Mouse (Mus musculus) cerebellum, postnatal 10 days (tissue): ENCODE results near the gene Aldh1l1.

Experiments
- DNase-seq, 2 experiments: peaks; one replicate each; pipeline ENCODE4 v3.0.0; 2021; ENCODE audit warnings: mixed read lengths in 2 of 2

Gene Aldh1l1

DNA sequence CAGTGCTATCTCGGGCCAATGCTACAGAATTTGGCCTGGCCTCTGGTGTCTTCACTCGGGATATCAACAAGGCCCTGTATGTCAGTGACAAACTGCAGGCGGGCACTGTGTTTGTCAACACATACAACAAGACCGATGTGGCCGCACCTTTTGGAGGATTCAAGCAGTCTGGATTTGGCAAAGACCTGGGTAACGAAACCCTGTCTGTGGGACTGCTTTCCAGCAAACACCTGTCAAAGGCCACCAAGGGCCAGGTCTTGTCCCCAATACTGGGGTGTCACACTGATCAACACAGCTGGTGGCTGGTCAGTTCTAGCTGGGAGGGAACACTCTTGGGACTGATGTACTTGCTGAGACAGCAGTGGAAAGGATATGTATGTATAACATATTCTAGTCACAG lies 112.0 kb downstream of the Aldh1l1 start:
- DNase-seq = no peak

DNA sequence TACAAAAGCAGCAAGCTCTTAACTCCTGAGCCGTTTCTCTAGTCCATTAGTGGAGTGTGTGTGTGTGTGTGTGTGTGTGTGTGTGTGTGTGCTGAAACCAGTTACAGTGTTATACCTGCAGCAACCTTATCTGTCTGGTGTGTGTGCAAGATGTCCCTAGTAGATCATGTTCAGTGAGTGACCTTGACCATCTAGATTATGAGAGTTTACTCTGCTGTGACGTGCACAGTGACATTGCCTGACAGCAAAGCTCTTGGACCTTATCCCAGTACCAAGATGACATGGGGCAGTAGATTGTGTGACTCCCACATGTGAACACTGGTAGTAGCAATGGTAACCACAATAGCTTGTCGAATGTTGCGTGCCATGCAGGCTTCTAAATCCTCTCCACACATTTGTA lies 114.1 kb downstream of the Aldh1l1 start:
- no peak for DNase-seq

DNA sequence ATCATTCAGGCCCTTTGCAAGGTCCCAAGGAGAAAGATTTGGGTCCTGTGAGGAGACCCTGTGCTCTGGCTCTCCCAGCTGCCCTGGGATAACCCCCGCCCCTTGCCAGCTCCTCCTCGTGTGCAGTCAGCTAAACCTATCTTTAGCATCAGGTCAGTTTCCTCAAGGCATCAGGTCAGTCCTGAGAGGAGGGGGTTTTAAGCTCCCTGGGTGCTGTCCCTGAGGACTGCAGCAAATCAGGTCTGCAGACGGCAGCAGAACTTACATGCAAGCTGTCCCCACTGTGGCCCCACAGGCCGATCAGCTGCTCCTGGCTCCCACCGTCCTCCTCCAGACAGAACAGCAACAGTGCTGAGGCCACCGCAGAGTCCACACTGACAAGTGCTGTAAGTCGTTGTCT lies 115.5 kb downstream of the Aldh1l1 start:
- no peak for DNase-seq

DNA sequence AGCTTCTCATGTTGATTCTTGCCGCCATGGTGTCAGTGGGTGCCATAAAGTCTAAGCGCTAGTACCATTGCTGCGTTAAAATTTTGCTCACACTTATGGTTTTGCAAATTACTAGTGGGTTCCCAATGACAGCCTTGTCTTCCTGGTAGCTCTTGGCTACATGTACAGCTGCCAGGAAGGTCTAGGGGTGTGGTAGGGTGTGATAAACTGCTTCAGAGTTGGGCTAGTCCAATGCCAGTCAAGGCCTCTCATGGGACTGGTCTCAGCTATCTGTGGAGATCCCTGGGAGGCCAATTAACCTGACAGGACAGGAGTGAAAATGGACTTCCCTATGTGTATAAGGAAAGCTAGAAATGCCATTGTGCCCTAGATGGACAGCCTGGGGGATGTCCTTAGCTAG lies 116.1 kb downstream of the Aldh1l1 start:
- no peak for DNase-seq

DNA sequence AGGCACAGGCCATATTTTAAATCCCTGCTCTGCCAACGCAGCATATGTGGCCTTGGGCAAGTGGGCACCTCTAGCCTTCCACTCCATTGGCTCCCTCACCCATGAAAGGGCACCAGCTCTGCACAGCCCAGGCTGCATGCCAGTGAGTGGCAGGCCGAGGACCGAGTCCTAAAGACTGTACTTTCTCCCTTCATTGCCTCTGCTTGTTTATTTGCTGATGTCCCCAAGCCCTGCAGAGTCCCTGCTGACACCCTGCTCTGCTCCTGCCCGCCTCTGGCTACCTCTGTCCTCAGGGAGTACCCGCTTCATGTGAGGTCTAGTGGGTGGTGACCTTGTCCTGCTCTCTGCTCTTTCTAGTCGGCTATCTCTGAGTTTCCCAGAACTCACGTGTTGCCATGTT lies 116.9 kb downstream of the Aldh1l1 start:
- DNase-seq = peak; percentile 69 to 79

DNA sequence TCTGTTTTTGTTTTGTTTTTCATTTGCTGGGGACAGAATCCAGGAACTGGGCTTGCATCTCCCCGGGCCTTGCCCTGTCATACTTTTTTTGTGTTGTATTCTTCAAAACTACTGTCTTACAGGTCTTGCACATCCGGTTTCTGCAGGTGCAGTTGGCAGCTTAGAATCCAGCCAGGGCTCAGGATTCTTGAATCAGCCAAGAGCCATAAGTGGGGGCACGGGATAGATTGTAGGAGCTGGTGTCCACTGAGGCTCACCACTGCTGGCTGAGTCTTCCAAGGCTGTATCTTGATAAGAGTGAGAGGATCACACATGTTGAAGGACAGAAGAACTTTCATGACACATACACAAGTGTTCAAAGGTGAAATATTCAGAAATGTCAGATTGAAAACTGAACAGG lies 117.9 kb downstream of the Aldh1l1 start:
- no peak for DNase-seq

DNA sequence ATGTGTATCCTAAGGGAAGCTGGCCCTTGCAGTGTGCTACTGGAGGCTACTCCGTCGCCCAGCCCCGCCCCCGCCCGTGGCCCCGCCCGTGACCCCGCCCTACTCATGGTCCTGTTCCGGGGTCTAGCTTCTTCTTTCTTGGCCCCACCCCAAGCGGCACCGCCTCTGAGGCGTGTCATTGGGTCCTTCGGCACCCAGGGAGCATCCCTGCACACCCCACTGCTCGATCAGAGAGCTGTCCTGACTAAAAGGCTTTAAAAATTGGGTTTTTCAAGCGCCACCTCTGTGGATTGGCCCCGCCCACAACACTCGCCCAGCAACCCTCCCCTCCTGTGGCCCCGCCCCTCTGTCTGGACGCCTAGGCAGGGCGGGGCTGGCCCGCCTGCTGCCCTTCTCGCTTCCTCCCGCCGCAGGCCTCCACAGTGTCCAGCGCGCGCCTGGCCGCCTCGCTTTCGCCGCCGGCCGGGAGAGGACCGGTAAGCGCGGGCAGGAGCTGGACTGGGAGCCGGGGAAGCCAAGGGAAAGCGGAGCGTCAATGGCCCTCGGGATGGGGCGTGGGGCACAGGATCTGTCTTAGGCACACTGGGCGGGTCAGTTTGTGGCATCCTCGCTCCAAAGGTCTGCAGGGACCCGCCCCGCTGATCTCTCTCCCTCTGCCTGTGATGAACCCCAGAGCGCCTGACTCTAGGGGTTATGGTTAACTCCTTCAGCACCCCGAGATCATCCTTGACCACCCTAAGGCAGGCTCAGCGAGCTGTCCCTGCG lies 118.5 kb downstream of the Aldh1l1 start, which contains the start of gene Slc41a3:
Gene Slc41a3, plus strand, starts transcription at position 193 of the 765 bp plus-strand sequence.
- peak; percentile 92 to 95 for DNase-seq

DNA sequence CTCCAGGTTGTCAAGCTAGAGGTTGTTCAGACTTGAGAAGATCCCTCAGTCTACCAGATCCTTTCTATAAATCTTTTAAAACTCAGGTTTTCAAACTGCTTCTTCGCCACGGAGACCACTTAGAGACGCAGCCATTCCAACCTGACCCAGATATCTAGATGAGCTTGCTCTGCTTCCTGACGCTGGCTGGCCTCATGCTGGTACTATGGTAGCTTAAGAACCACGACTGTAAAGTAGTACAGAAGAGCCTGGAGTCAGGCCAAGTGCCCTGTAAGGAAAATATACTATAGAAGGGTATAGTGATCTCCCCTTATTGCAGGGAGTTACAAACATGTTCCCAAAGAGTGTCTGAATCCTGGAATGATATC lies 119.1 kb downstream of the Aldh1l1 start:
- peak in 1 of 2 experiments; percentile 40 for DNase-seq

DNA sequence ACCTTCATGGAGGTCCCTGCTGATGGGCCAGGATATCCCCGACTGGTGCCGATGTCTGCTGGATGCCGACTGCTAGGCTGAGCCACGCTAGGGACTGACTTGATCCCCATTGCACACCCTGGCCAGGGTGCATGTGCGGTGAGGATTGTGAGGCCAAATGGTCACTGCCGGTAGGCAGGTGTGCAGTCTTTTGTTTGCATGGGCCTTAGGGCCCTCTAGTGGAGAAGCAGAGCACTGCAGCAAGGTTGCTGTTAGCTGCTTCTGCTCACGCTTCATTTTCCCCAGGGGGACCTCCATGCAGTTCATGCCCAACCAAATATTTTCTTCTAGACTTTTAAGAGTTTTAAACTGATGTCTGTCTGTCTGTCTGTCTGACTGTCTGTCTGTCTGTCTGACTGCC lies 120.3 kb downstream of the Aldh1l1 start:
- DNase-seq = peak; percentile 79 to 82

DNA sequence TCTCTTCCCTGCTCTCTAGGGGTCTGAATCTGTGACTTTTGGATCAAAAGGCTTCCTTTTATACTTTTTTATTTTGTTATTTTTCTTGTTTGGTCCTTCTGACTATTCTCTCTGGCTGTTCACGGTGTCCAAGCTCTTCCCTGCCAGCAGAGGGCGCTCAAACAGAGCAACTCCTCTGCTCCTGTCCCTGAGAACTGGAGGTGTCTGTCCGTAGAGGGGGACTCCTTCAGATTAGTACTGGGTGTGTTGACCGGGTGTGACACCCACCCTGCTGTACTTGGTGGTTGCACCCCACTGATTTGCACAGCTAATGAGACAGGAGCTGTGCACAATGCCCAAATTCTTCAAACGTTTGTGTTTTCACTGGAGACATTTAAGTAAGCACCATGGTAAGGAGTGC lies 121.0 kb downstream of the Aldh1l1 start:
- DNase-seq = peak; percentile 79 to 80

DNA sequence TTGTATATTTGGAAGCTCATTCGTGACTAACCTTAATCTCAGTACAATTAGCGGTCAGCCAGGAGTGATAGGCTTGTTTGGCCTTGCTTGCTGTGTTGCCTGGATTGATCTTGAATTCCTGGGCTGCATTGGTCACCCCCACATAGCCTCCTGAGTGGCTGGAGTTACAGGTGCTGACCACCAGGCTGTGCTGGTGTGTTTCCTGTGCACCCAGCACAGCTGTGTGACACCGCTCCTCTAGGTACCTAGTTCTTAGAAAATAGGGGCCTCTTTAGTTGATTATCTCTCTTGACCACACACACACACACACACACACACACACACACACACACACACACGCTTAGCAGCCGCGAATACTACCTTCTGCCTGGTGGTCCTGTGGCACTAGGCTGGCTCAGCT lies 122.0 kb downstream of the Aldh1l1 start:
- no peak for DNase-seq

DNA sequence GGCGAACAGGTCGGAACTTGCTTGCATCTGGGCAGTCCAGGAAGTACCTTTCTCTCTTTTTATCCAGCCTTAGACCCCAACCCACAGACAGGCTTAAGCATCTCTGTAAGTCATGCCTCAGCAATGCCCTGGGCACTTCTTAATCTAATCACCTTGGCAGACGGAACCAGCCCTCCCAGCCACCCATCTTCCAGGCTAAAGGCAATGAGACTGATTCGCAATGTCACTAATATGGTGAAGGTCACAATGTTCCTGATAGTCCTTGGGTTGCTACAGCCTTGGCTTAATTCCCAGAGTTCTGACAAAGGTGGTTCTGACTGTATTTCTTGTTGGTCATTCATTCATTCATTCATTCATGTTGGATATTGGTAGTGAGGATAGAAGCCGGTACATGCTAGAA lies 124.0 kb downstream of the Aldh1l1 start:
- no peak for DNase-seq

DNA sequence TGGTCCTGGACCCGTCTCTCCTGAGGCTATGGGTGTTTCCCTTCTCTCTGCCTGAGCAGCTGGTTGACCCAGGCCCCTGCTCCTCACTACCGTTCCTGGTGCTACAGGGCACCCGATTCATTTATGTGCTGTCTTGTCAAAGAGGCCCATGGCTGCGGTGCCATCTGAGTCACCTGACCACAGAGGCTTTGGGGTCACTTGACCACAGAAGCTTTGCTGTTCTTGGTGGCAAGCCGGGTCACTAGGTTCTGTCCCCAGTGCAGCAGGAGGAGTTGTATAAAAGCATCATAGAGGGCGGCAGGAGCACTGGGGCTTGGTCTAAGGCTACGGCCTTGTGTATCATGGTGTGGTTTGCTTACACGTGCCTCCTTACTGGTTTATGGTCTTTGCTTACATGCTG lies 127.0 kb downstream of the Aldh1l1 start:
- no peak for DNase-seq

DNA sequence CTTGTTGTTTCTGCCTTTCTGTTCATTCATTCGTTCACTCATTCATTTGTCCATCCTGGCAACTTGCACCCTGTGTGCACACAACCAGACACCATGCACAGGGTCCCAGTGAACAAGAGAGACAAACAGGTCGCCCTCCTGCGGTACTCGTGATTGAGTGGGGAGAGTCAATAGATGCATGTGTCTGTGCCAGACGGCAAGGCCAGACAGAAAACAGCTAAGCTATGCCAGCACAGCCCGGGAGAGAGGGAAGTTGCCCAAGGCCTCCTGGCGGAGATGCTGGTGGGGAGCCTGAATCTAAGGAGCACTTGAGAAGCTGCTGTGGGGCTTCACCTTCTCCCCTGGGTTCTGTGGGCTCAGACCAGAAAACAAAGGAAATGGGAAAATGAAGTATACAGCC lies 129.1 kb downstream of the Aldh1l1 start:
- peak; percentile 40 to 53 for DNase-seq

DNA sequence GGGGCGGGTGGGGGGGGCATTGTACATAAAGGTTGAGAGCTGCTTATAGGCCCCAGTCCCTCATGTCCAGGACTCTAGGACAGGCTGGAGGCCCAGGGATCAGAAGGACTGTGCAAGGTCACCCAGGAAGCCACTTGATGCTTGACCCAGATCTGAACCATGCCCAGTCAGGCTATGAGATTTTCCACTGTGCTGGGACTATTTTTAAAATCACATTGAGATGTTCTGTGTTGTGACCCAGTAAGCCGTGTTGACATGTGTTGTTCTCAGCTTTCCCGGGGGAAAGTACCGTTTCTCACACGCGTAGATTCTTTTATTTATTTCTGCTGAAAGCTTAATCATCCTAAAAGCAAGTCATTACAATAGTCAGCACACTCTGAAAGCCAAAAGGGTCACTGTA lies 129.8 kb downstream of the Aldh1l1 start:
- DNase-seq = no peak

DNA sequence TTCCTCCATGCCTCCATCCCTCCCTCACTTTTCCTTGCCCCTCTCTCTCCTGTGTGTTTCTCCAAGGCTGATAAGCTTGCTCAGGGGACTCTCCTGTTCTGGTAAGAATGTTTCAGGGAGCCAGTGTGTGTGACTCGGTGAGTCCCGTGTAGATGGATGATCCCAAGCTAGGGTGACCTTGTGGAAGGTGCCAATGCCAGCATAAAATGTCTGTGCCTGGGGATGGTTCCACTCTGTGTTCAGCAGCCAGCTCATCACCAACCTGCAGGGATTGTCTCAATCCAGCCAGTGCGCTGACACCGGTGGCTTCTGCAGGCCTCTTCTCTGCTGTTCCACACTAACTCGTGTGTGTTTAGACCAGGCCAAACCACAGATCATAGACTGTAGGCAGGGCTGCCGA lies 130.3 kb downstream of the Aldh1l1 start:
- no peak for DNase-seq

DNA sequence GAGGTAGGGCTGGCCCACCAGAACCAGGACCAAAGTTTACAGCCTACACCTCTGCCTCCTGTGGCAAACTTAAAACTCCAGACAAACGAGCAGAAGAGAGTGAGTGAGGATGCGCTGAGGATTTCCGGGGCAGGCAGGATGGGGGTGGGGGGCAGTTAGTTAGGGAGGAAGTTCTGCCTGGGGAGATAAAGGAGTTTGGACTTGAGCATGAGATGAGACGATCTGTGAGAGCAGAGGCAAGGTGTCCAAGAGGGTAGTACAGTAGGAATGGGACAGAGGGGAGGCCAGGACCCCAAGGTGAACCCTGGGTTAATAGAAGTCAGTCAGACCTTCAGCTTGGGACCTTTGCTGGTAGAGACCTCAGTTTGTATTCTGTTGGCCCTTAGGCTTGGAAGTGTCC lies 132.0 kb downstream of the Aldh1l1 start:
- no peak for DNase-seq

DNA sequence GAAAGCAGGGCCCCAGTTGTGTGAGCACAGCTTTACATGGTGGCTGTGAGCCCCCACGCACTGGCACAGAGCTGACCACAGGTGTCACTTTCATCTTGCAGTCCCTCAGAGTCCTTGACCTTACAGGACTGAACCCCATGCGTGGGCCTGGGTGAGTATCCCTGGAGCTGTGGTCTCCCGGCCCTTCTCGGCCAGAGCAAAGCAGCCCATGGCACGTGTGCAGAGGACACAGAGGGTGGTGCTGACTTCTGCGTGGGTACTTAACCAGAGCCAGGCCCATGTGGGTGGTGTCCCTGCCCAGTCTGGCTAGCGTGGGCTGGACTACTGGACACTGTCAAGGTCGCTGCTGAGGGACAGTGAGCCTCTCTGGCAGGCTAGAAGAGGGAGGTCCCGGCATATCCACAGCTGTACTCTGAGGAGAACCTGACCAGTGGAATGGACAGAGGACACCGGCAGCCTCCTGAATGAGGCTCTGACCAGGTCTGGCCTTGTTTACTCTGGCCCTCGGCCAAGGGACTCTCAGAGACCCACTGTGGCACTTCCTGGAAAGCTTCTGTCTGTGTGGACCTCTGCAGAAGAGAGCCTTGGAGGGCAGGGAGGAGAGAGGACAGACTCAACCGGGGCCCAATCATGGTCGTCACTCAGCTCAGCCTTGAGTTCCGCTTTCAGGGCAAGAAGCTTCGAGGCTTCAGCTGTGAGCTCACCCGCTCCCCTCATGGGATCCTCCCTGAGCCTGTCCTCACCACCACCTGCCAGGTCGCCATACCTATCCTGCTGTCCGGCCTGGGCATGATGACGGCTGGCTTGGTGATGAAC lies 132.8 kb downstream of the Aldh1l1 start:
- no peak for DNase-seq

DNA sequence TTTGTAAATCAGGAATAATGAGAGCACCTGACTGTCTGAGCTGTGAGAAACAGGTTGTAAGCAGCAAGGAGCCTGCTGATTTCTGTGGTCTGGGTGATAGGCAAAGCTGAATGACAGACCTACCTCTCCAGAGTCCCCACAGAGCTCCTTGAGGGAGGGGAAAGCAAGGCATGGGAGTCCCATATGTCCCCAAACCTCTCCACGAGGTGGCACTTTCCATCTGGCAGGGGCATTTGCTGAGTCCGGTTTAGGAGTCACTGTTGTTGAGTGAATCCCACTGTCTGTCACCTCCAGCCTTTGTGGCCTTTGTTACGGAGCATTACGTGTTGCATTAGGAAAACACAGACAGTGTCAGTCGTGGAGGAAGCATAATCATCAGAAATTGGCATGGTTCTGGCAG lies 133.7 kb downstream of the Aldh1l1 start:
- DNase-seq = no peak

DNA sequence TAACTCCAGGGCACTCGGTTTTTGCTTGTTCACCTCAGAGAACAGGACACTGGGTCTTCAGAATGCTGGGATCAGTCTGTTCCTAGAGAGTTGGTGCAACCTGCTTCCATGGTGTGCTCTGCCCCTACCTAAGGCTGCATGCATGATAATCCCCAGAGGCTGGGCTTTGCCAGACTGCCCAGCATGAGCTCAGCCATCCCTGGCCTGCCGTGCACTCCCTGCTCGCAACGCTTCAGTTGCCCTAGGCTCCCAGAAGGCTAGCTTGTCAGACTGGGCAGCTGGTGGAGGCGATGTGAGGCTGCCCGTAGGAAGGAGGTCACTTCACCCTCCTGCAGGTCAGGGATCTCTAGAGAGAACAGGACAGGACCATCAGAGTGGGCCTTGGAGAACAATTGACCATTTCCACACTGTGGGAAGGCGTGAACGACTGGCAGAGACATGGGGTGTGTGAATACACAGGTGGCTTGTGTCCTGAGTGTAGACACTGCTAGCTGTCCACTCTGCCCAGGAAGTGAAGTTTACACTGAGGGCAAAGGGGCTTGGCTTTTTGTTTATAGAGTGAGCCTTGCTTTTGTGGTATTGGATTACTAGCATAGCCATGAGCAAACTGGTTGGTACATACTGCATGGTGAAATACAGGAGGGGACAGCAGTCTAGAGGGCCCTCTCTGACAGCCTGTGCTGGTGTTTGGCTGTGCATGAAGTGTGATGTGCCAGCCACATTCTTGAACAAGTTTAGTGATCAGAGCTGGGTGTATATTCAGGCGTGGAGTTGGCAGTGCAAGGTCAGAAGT lies 134.8 kb downstream of the Aldh1l1 start:
- DNase-seq = no peak

DNA sequence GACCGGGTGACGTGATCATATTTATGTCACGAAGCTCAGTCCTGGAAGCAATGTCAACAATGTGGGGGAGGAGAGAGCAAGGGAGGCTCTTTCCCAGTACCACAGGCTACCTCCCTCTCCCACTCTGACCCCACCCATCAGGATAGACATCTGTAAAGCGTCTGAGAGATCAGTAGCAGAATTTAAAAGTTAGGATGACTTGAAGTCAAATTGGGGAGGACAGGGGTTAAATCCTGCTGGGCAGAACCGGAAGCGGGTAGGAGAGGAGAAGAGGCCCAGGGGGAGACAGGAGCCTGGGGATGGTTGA lies 135.3 kb downstream of the Aldh1l1 start:
- no peak for DNase-seq

DNA sequence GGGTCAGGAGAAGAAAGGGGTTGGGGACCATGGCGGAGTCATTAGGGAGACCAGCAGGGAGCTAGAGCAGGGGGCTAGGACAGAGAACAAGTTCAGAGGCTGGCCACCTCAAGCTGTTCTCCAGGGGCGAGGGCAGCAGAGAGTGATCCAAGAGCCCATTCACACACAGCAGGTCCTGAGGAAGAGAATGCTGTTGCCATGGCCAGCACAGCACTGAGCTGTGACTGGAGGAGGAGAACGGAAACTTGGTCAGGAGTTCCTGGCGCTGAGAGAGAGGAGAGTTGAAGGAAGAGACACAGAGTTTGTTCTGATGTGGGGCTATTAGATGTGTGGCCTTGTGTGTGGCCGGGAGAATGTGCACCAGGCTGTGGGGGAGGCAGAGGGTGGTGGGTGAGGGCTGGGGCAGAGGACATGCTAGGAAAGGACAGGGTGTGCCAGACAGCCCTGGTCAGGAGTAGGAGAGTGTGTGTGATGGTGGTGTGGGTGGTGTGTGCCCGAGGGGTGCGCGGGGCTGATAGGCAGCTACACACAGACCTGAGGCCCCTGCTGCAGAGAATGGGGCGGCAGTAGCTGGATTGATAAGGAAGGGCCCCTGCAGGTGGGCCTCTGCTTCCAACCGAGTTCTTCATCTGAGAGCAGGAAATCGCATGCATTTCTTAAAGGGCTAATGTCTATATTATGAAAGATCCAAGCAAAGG lies 136.7 kb downstream of the Aldh1l1 start:
- no peak for DNase-seq

DNA sequence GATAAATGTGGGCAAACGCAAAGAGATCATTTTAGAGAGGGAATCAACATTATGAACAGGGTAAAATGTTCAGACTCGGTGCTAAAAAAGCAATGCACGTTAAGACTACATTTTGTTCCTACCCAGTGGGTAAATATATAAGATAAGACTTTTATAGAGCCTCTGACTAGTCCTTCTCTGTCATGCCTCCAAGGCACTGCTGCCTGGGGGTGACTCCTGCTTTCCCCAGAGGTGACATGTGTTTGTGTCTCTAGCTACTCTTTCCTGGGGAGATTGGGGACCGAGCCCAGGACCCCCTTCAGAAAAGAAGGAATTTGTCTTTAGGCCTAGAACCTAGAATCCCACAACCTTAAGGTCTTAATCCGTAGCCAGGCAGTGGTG lies 137.2 kb downstream of the Aldh1l1 start:
- DNase-seq = no peak
